Mouse (Mus musculus) lung, postnatal 0 days (tissue): ENCODE measurements at regions not wholly inside any gene's neighbourhood (a gene's known extent, or its start where the extent isn't known, plus 50 kb on each side); places are given as distances from the start of the nearest gene placed in this dataset.

Source experiments
- CTCF ChIP-seq: IDR thresholded peaks from 2 replicates; pipeline ENCODE4 v1.5.1; 2016; ENCODE audit warnings: antibody characterized with exemption, mild to moderate bottlenecking
- EP300 ChIP-seq: IDR thresholded peaks from 2 replicates; pipeline ENCODE4 v1.6.1; 2016; ENCODE audit warnings: antibody characterized with exemption, mild to moderate bottlenecking, control low read depth

DNA sequence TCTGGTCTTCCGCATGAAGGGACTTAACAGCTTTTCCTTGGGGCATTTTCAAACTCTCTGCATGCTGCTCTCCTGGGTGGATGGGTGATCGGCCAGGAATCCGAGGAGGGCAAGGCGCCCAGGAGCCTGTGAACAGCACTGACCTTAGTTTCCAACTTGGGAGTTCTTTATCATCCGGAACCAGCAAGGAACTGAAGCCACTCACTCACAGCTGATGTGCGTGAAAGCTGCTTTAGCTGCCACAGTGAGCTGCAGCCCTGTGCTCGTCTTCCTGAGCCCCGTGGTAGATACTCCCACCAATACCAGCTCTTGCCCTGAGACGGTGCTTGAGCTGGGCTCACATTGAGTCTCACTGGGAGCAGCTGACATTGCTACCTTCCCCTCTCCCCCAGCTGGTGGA lies 273.9 kb upstream of the Prox1 start:
- TF ChIP-seq CTCF (no peak), EP300 (no peak)
